Mouse (Mus musculus): ENCODE measurements around the gene Flt4.

Flt4 gene

GRCm38 (mm10) chr11:49650113-49650993 lies 41.3 kb downstream of the Flt4 start:
- DNase-seq (ENCODE audit: low read depth) = peak; percentile 75

GRCm38 (mm10) chr11:49650994-49651761 lies 42.1 kb downstream of the Flt4 start:
- DNase-seq (ENCODE audit: low read depth) = peak; percentile 78

GRCm38 (mm10) chr11:49651762-49652322 lies 42.8 kb downstream of the Flt4 start:
- DNase-seq (ENCODE audit: low read depth) = no peak

- DNase-seq (ENCODE audit: low read depth) = peak; percentile 82
Measured at GRCm38 (mm10) chr11:49652401-49653078, 43.5 kb downstream of the Flt4 start.

- DNase-seq (ENCODE audit: low read depth) = no peak
Measured at GRCm38 (mm10) chr11:49653079-49653408, 44.0 kb downstream of the Flt4 start.

- no peak for DNase-seq (ENCODE audit: low read depth)
Measured at GRCm38 (mm10) chr11:49654651-49655050, 45.6 kb downstream of the Flt4 start.

- no peak for DNase-seq (ENCODE audit: low read depth)
Measured at GRCm38 (mm10) chr11:49655501-49655900, 46.4 kb downstream of the Flt4 start.

- no peak for DNase-seq (ENCODE audit: low read depth)
Measured at GRCm38 (mm10) chr11:49658065-49658464, 49.0 kb downstream of the Flt4 start.

- DNase-seq (ENCODE audit: low read depth) = peak; percentile 82
Measured at GRCm38 (mm10) chr11:49658791-49659469, 49.9 kb downstream of the Flt4 start.

- DNase-seq (ENCODE audit: low read depth) = no peak
Measured at GRCm38 (mm10) chr11:49659470-49659799, 50.4 kb downstream of the Flt4 start.

GRCm38 (mm10) chr11:49662292-49662780 lies 53.3 kb downstream of the Flt4 start:
- no peak for DNase-seq (ENCODE audit: low read depth)

- no peak for DNase-seq (ENCODE audit: low read depth)
Measured at GRCm38 (mm10) chr11:49663310-49663709, 54.2 kb downstream of the Flt4 start, which contains the start of gene Scgb3a1. Scgb3a1 (plus strand) TSS chr11:49663610.

GRCm38 (mm10) chr11:49664262-49665140 lies 55.4 kb downstream of the Flt4 start:
- DNase-seq (ENCODE audit: low read depth) = no peak

GRCm38 (mm10) chr11:49665462-49665861 lies 56.4 kb downstream of the Flt4 start:
- no peak for DNase-seq (ENCODE audit: low read depth)

GRCm38 (mm10) chr11:49673433-49673832 lies 64.4 kb downstream of the Flt4 start:
- DNase-seq (ENCODE audit: low read depth) = no peak

- no peak for DNase-seq (ENCODE audit: low read depth)
Measured at GRCm38 (mm10) chr11:49684237-49684973, 75.3 kb downstream of the Flt4 start.

- peak; percentile 46 for DNase-seq (ENCODE audit: low read depth)
Measured at GRCm38 (mm10) chr11:49695013-49695412, 86.0 kb downstream of the Flt4 start.

- no peak for DNase-seq (ENCODE audit: low read depth)
Measured at GRCm38 (mm10) chr11:49695695-49696094, 86.6 kb downstream of the Flt4 start.

GRCm38 (mm10) chr11:49696472-49696871 lies 87.4 kb downstream of the Flt4 start:
- no peak for DNase-seq (ENCODE audit: low read depth)

GRCm38 (mm10) chr11:49697779-49698178 lies 88.7 kb downstream of the Flt4 start:
- DNase-seq (ENCODE audit: low read depth) = no peak
